Mouse (Mus musculus): ENCODE data around the gene Gas7.

DNA sequence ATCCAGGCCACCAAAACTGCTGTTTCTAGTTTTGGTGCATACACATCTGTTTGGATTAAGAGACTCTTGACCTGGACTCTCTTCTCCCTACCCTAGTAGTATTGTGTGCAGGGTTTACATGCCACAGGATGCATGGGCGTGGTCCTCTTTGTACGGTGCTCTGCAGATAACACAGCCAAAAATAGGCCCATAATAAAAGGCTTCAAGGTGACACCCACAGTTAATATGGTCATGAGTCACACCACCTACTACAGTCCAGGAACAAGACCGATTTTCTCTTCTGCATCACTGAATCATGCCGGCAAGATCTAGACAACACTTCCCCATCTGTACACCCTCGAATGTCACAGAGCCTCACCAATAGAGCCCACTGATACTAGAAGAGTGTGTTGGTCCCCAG, 266.2 kb downstream of the Gas7 start:
- TF ChIP-seq CTCF (IDR thresholded peaks at IDR 0.05), result no peak
- TF ChIP-seq EP300 (IDR thresholded peaks at IDR 0.05), result no peak

Data from lung, postnatal 0 days (tissue).